Mouse (Mus musculus) embryonic facial prominence, embryonic 13.5 days (tissue): ENCODE measurements around the gene Wdr25. TPM values are rescaled to one million over a fixed set of nuclear protein-coding genes. Genes with fewer than 3 reads are reported as not detected.
A peak's percentile ranks its signal among the peaks of the same experiment; 100 is the strongest.

Experiments
- ATAC-seq: fragments of 200-750 bp; cut with Nextera tagmentation; 2 replicates; pipeline ENCODE4 v1.8.0; 2017; ENCODE audit warnings: low read depth; ENCODE audit not compliant: insufficient number of reproducible peaks, insufficient read depth, low FRiP score, low TSS enrichment
- H3K27ac ChIP-seq: fragments of 300-500 bp; sonication (generic); 2 replicates; pipeline ENCODE4 v1.5.1; 2015; ENCODE audit warnings: moderate library complexity, mild to moderate bottlenecking, inconsistent platforms
- H3K27me3 ChIP-seq: fragments of 300-500 bp; sonication (generic); 2 replicates; pipeline ENCODE4 v1.6.1; 2015; ENCODE audit warnings: mild to moderate bottlenecking, inconsistent platforms
- H3K36me3 ChIP-seq: fragments of 300-500 bp; sonication (generic); 2 replicates; pipeline ENCODE4 v1.6.1; 2015; ENCODE audit warnings: mild to moderate bottlenecking, inconsistent platforms
- H3K4me1 ChIP-seq: fragments of 300-500 bp; sonication (generic); 2 replicates; pipeline ENCODE4 v1.6.1; 2015; ENCODE audit warnings: inconsistent platforms
- H3K4me2 ChIP-seq: fragments of 300-500 bp; sonication (generic); 2 replicates; pipeline ENCODE4 v1.6.1; 2015; ENCODE audit warnings: moderate library complexity, mild to moderate bottlenecking, inconsistent platforms
- H3K4me3 ChIP-seq: fragments of 300-500 bp; sonication (generic); 2 replicates; pipeline ENCODE4 v1.5.1; 2015; ENCODE audit warnings: mild to moderate bottlenecking, inconsistent platforms
- H3K9ac ChIP-seq: fragments of 300-500 bp; sonication (generic); 2 replicates; pipeline ENCODE4 v1.6.1; 2015; ENCODE audit warnings: mild to moderate bottlenecking, inconsistent platforms
- H3K9me3 ChIP-seq: fragments of 300-500 bp; sonication (generic); 2 replicates; pipeline ENCODE4 v1.6.1; 2016; ENCODE audit warnings: inconsistent platforms
- WGBS: fragments of 180-500 bp; shearing (Covaris S2); methylation state at CpG from one replicate; pipeline ENCODE4 v1.1.7; 2015; ENCODE audit warnings: mixed read lengths; 5-methylcytosine and 5-hydroxymethylcytosine counted together
- polyA plus RNA-seq: library from polyadenylated mRNA; unstranded; fragments of >200 nt; fragmentation: Nextera tagmentation; extraction: Ambion mirVana; gene quantifications from 2 replicates; pipeline ENCODE4 v1.2.1, GENCODE M21; 2015

Wdr25 gene
- polyA plus RNA-seq, 1 experiment from 2014 or later: 10.8 TPM

GRCm38 (mm10) chr12:108967631-108968030 lies 74.2 kb downstream of the Wdr25 start:
- no peak overlapping the region for H3K9ac ChIP-seq
- no peak overlapping the region for H3K4me3 ChIP-seq
- H3K4me1 ChIP-seq: peaks cover 8% of the 10 kb centered on the region
- H3K36me3 ChIP-seq: no peaks in the 10 kb centered on the region
- WGBS: 82% methylated on average over 4 of the region's 4 CpGs
- no peaks in the 10 kb centered on the region for H3K9me3 ChIP-seq
- no peak for ATAC-seq
- H3K27me3 ChIP-seq: peaks cover 10% of the 10 kb centered on the region; the same call in 1 of the 2 replicates
- H3K4me2 ChIP-seq: no peak overlapping the region
- H3K27ac ChIP-seq: no peak overlapping the region

DNA sequence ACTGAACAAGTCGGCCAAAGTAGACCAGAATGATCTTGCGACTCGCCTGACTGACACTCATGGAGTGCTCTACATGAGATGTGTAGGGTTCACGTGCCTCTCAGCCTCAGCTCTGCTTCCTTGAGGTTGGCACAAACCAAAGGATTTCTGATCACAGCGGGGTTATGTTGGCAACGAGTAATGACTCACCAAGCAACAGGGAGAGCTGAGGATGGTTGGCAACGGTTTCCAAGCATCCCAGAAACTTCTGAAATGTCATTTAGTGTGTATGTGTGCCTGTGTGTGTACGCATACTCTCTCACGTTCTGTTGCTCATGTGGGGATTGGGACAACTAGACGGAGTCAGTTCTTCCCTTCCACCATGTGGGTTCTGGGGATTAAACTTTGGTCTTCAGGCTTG lies 74.6 kb downstream of the Wdr25 start:
- no peaks in the 10 kb centered on the region for H3K9me3 ChIP-seq
- peaks cover 4% of the 10 kb centered on the region for H3K4me1 ChIP-seq
- H3K9ac ChIP-seq: no peak overlapping the region
- peaks cover 8% of the 10 kb centered on the region; the same call in 1 of the 2 replicates for H3K27me3 ChIP-seq
- no peak for ATAC-seq
- H3K4me3 ChIP-seq: no peak overlapping the region
- H3K4me2 ChIP-seq: no peak overlapping the region
- no peak overlapping the region for H3K27ac ChIP-seq
- H3K36me3 ChIP-seq: no peaks in the 10 kb centered on the region
- 88% methylated on average over 10 of the region's 10 CpGs for WGBS

- WGBS: 86% methylated on average over 9 of the region's 9 CpGs
- Histone ChIP-seq H3K9me3 (peaks cover 4% of the 10 kb centered on the region; the same call in 1 of the 2 replicates), H3K27me3 (no peaks in the 10 kb centered on the region), H3K27ac (no peak overlapping the region), H3K4me1 (no peaks in the 10 kb centered on the region), H3K9ac (no peak overlapping the region), H3K4me2 (no peak overlapping the region), H3K36me3 (0 out of 2 replicates have a peak, but pooled peaks cover 2% of the 10 kb centered on the region), H3K4me3 (no peak overlapping the region)
- no peak for ATAC-seq
Measured at GRCm38 (mm10) chr12:108971446-108971845, 78.0 kb downstream of the Wdr25 start.

DNA sequence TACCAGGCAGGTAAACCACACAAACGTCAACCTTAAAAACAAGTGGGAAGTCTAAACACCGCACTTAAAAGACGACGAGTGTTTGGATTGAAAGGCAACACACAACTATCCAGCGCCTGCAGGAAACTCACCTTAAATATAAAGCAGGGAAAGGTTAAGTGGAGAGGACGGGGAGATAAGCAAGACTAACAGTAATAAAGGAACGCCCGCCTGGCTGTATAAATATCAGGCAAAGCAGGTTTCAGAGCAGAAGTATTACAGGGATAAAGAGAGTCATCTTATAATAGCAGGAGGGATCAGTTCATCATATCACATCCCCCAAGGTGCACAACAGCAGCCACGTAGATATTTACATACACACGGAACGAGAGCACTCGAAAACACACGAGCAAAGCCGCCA lies 78.8 kb downstream of the Wdr25 start:
- H3K4me1 ChIP-seq: no peaks in the 10 kb centered on the region
- H3K4me2 ChIP-seq: no peak overlapping the region
- no peak overlapping the region for H3K27ac ChIP-seq
- WGBS: 85% methylated on average over 14 of the region's 14 CpGs
- H3K36me3 ChIP-seq: 0 out of 2 replicates have a peak, but pooled peaks cover 2% of the 10 kb centered on the region
- ATAC-seq: no peak
- no peaks in the 10 kb centered on the region for H3K27me3 ChIP-seq
- no peak overlapping the region for H3K4me3 ChIP-seq
- no peak overlapping the region for H3K9ac ChIP-seq
- peaks cover 4% of the 10 kb centered on the region; the same call in 1 of the 2 replicates for H3K9me3 ChIP-seq

- no peak overlapping the region for H3K27ac ChIP-seq
- peaks cover 8% of the 10 kb centered on the region; the same call in 1 of the 2 replicates for H3K27me3 ChIP-seq
- H3K9ac ChIP-seq: no peak overlapping the region
- peaks cover under 1% of the 10 kb centered on the region; the same call in 1 of the 2 replicates for H3K9me3 ChIP-seq
- no peak overlapping the region for H3K4me2 ChIP-seq
- H3K4me1 ChIP-seq: peaks cover 7% of the 10 kb centered on the region
- no peak for ATAC-seq
- no peak overlapping the region for H3K4me3 ChIP-seq
- no peaks in the 10 kb centered on the region for H3K36me3 ChIP-seq
- 34% methylated on average over 10 of the region's 10 CpGs for WGBS
Measured at GRCm38 (mm10) chr12:108979977-108980376, 86.5 kb downstream of the Wdr25 start.

- WGBS: 82% methylated on average over 14 of the region's 14 CpGs
- Histone ChIP-seq H3K4me1 (peaks cover 7% of the 10 kb centered on the region), H3K4me3 (no peak overlapping the region), H3K9me3 (no peaks in the 10 kb centered on the region), H3K27me3 (peaks cover 8% of the 10 kb centered on the region; the same call in 1 of the 2 replicates), H3K36me3 (no peaks in the 10 kb centered on the region), H3K27ac (no peak overlapping the region), H3K4me2 (no peak overlapping the region), H3K9ac (no peak overlapping the region)
- ATAC-seq: no peak
Measured at GRCm38 (mm10) chr12:108981941-108982683, 88.7 kb downstream of the Wdr25 start.

- ATAC-seq: no peak
- Histone ChIP-seq H3K4me2 (no peak overlapping the region), H3K4me1 (peaks cover 7% of the 10 kb centered on the region), H3K27me3 (peaks cover 7% of the 10 kb centered on the region; the same call in 1 of the 2 replicates), H3K27ac (no peak overlapping the region), H3K9me3 (no peaks in the 10 kb centered on the region), H3K4me3 (no peak overlapping the region), H3K36me3 (no peaks in the 10 kb centered on the region), H3K9ac (no peak overlapping the region)
- WGBS: 79% methylated on average over 6 of the region's 6 CpGs
Measured at GRCm38 (mm10) chr12:108982684-108982960, 89.2 kb downstream of the Wdr25 start.

- Histone ChIP-seq H3K9ac (no peak overlapping the region), H3K4me1 (peaks cover 7% of the 10 kb centered on the region), H3K27ac (no peak overlapping the region), H3K4me2 (no peak overlapping the region), H3K36me3 (no peaks in the 10 kb centered on the region), H3K27me3 (0 out of 2 replicates have a peak, but pooled peaks cover 3% of the 10 kb centered on the region), H3K4me3 (no peak overlapping the region), H3K9me3 (no peaks in the 10 kb centered on the region)
- WGBS: 81% methylated on average over 6 of the region's 6 CpGs
- ATAC-seq: no peak
Measured at GRCm38 (mm10) chr12:108983496-108983895, 90.1 kb downstream of the Wdr25 start.

DNA sequence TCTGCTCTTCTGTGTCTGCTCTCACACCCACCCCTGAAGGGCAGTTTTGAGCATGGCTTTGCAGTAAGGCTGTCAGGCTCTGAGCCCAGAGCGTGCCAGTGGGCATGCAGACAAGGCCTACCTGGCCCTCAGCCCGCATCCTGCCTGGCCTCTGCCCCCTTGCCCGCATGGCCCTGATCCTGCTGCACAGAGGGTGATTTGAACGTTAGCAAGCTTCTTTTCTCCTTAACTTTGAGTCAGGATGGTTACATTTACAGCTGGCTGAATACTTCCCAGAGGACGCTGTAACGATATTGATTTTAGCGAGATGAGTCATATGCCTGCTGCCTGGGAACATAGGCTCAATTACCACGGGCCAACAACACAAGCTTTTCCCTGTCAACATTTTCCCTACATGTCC lies 91.0 kb downstream of the Wdr25 start:
- H3K9ac ChIP-seq: 0 out of 2 replicates have a peak overlapping the region, but pooled peaks have one; percentile 16
- no peak overlapping the region for H3K4me2 ChIP-seq
- 0 out of 2 replicates have a peak, but pooled peaks cover 3% of the 10 kb centered on the region for H3K27me3 ChIP-seq
- no peaks in the 10 kb centered on the region for H3K36me3 ChIP-seq
- H3K4me1 ChIP-seq: peaks cover 7% of the 10 kb centered on the region
- no peak overlapping the region for H3K27ac ChIP-seq
- no peak for ATAC-seq
- WGBS: 62% methylated on average over 8 of the region's 8 CpGs
- H3K4me3 ChIP-seq: no peak overlapping the region
- H3K9me3 ChIP-seq: no peaks in the 10 kb centered on the region

DNA sequence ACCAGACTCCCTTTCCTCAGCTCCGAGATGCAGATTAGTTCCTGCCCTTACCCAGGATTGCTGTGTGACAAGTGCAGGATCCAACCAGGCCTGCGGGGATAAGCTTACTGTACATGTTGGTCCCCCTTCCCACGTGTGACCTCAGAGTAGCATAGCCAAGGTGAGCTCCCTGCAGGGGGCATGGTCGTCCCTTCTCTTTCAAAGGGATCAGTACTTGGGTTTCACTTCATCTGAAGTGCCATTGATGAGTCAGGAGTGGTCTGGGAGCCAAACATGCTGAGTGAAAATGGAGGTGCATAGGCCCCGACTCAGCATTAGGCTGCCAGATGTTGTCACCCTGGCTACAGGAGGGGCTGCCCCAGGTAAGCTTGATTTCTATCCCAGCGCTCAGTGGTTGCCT lies 91.6 kb downstream of the Wdr25 start:
- H3K9ac ChIP-seq: no peak overlapping the region
- no peak for ATAC-seq
- 70% methylated on average over 6 of the region's 6 CpGs for WGBS
- H3K4me2 ChIP-seq: no peak overlapping the region
- no peaks in the 10 kb centered on the region for H3K9me3 ChIP-seq
- H3K36me3 ChIP-seq: no peaks in the 10 kb centered on the region
- peaks cover 7% of the 10 kb centered on the region for H3K4me1 ChIP-seq
- no peak overlapping the region for H3K27ac ChIP-seq
- H3K27me3 ChIP-seq: 0 out of 2 replicates have a peak, but pooled peaks cover 3% of the 10 kb centered on the region
- H3K4me3 ChIP-seq: no peak overlapping the region

DNA sequence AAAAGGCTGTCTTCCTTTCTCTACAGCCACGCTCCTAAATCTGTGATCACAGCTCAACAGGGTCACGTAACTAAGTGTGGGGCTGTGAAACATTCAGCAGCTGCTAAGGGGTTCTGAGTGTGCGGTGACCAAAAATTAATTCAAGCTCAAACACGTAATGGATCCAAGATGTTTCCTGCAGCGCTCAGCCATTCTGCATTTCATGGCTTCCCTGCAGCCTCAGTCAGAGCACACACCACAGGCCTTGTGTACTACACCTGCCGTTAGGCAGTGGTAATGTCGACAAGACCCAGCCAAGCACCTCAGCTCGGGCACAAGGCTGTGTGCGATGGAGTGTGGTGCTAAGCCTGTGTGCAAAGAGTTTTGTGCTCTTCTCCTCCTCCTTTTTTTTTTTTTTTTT lies 94.0 kb downstream of the Wdr25 start:
- Histone ChIP-seq H3K4me3 (no peak overlapping the region), H3K4me2 (no peak overlapping the region), H3K9ac (no peak overlapping the region), H3K27ac (no peak overlapping the region), H3K4me1 (peaks cover 7% of the 10 kb centered on the region), H3K36me3 (no peaks in the 10 kb centered on the region), H3K9me3 (no peaks in the 10 kb centered on the region), H3K27me3 (peaks cover 10% of the 10 kb centered on the region; the same call in 1 of the 2 replicates)
- no peak for ATAC-seq
- 54% methylated on average over 9 of the region's 9 CpGs for WGBS

DNA sequence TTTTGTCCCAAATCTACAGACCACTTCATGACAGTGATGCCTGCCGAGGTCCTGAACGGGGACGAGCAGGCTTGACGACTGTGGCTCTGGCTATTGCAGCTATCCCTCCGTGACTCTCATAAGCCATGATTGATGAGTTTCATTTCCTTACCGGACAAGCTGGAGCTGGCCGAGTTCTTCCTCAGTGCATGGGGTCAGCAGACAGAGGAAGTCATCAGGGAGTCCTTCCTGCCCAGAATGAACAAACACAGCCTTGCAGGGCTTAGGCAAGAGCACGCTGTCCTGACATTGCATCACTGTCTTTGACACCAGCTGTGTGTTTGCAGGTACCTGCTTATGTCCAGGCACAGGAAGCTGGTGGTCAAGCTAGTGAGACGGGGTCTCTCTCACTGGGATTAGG lies 97.0 kb downstream of the Wdr25 start:
- no peak overlapping the region for H3K9ac ChIP-seq
- no peak overlapping the region for H3K4me2 ChIP-seq
- peaks cover 12% of the 10 kb centered on the region; the same call in 1 of the 2 replicates for H3K27me3 ChIP-seq
- H3K4me1 ChIP-seq: peaks cover 14% of the 10 kb centered on the region
- ATAC-seq: no peak
- no peak overlapping the region for H3K4me3 ChIP-seq
- whole genome bisulfite sequencing: 69% methylated on average over 9 of the region's 9 CpGs
- no peaks in the 10 kb centered on the region for H3K36me3 ChIP-seq
- no peaks in the 10 kb centered on the region for H3K9me3 ChIP-seq
- no peak overlapping the region for H3K27ac ChIP-seq
